ENCODE assay signal across 8 mouse cellular contexts in the genomic region with DNA sequence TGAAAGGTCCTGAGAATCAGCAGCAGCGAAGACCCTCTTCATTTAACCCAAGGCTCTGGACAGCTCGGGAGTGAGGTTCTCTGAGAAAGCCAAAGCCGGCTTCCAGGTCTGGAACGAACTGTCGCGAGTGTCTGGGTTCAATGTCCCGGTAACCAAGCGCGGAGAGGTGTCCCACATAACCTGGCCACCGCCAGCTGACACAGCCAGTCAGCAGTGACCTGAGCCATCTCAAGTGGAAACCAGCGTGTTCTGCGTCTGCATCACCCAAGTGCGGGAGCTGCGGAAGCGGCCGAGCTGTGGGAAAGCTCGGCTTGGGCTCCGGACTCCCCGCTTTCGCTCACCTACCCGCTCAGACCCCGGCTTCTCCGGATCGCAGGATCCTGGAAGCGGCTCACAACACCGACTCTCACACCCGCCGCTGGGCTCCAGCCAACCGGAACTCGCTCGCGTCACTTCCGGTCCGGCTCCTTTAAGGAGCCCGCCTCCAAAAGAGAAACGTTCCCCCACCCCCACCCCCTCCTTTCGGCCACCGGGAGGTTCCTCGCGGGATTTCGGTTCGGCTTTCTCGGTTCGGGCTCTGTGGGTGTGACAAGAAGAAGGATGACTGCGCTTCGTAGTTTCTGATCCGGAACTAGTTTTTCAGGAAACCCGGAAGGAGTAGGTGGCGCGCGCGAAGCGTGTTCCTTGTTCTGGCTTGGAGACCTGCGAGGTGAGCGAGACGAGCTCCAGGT. TPM values are rescaled to one million over a fixed set of nuclear protein-coding genes. Genes with fewer than 3 reads are reported as not detected.
A peak's percentile ranks its signal among the peaks of the same experiment; 100 is the strongest.
DNase-seq lines count a peak whose midpoint lies in the region; ATAC-seq lines count a peak whose summit lies in the region.

Gene Vmp1 (minus strand): TSS at position 442 of the 731 bp plus-strand sequence.
Gene Ptrh2 (plus strand): TSS at position 591 of the 731 bp plus-strand sequence.

- peak; percentile 98 for DNase-seq in adipocyte (ENCODE audit: low spot score)
- peak; percentile 95 for DNase-seq in embryo, embryonic 10 days (ENCODE audit: low spot score)
- peak; percentile 97 for DNase-seq in gastrocnemius, postnatal 10 days
- DNase-seq in induced T-regulatory cell, adult 2 months (ENCODE audit: low read depth): peak; percentile 97
- peak; percentile 83 to 91 for DNase-seq in left cerebral cortex, adult 9 months (ENCODE audit: low spot score in 2 of 2)
- DNase-seq in right cerebral cortex, postnatal 14 days: peak; percentile 94
- DNase-seq in urinary bladder, postnatal 36 days (ENCODE audit: low spot score in 2 of 2): peak; percentile 88 to 92

- peak; percentile 95 for ATAC-seq in megakaryocyte progenitor cell, adult 5-6 weeks (replicated peaks; ENCODE audit: poor library complexity)

RNA-seq across cellular contexts. Expression of gene Vmp1, which starts in this region (rescaled TPM):
- total RNA-seq in gastrocnemius, postnatal 10 days (2021): 10 to 100 TPM; 55.6 to 58.5 TPM
- total RNA-seq in megakaryocyte progenitor cell, adult 5-6 weeks (2015): 135 and 167 TPM in 2 replicates
- 94.0 and 120 TPM in 2 replicates for total RNA-seq in megakaryocyte progenitor cell, adult 5-6 weeks (2017)

RNA-seq across cellular contexts. Expression of gene Ptrh2, which starts in this region (rescaled TPM):
- 1 to 10 TPM; 8.1 to 8.5 TPM for total RNA-seq in gastrocnemius, postnatal 10 days (2021)
- 22.5 and 23.3 TPM in 2 replicates for total RNA-seq in megakaryocyte progenitor cell, adult 5-6 weeks (2015)
- total RNA-seq in megakaryocyte progenitor cell, adult 5-6 weeks (2017): 26.1 and 27.1 TPM in 2 replicates

Comparison
In these comparisons a context has a peak if more than half of its experiments do, and no peak if none do; other contexts are left out.
1. Peak in every context shown above with its lines: DNase-seq and ATAC-seq.